Mouse (Mus musculus): ENCODE data around the gene E330034G19Rik.
"Not testable (repeated sequence)": the region's sequence is repeated elsewhere in the genome, so short reads cannot be mapped to it uniquely, and the experiment has no call there.

The E330034G19Rik gene

GRCm38 (mm10) chr14:24347007-24347406 lies 54.0 kb downstream of the E330034G19Rik start:
- DNase-seq (ENCODE audit: low spot score), result not testable (repeated sequence)

- peak; percentile 77 for DNase-seq (ENCODE audit: low spot score)
Observed at GRCm38 (mm10) chr14:24358295-24358951, 65.4 kb downstream of the E330034G19Rik start.

Data from testis, postnatal 10 days (tissue).